Mouse (Mus musculus) spleen, postnatal 36 days (tissue): ENCODE measurements around the gene Baz2b.

Source experiments
- DNase-seq, 2 experiments: peaks; one replicate each; pipeline ENCODE4 v3.0.0; 2022; ENCODE audit warnings: low spot score in 2 of 2, mixed read lengths in 1 of 2

Baz2b gene

DNA sequence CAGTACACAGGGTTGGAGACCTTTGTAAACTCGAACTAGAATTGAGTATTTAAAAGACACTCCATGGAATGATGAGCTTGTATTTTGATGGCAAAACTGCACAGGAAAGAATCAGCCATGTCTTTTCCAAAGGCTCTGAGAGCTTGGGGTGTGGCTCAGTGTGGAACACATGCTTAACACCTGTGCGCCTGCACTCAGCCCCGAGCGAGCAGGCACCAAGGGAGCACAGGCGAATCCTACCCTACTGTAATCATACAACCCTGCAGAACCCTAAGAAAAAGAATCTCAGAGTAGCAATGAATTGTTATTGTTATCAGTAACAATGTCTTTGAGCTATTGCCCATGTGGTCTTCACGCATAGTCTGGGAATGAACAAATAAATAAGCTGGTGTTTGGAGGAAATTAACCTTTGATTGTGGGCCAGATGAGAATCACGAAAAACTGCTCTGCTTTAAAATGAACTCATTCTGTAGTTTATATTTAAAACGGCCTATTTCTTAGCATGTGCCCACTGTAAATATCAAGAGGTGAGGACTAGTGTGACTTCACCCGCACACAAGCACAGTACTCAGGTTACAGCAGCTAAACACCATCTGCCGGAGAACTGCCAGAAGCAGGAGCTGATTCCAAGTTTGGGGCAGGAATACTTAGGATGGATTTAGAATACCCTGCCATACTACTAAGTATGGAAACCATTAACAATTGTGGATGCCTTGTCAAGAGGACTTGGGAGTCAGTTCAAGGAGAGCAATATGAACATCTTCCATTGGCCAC lies 77.2 kb downstream of the Baz2b start:
- DNase-seq, result no peak

- no peak for DNase-seq
Measured at GRCm38 (mm10) chr2:60128631-60129030, 81.0 kb downstream of the Baz2b start.

- DNase-seq, result no peak
Measured at GRCm38 (mm10) chr2:60126831-60127230, 82.8 kb downstream of the Baz2b start.

GRCm38 (mm10) chr2:60126292-60126691 lies 83.3 kb downstream of the Baz2b start:
- DNase-seq, result no peak

- DNase-seq, result peak; percentile 55 to 72
Measured at GRCm38 (mm10) chr2:60125049-60126004, 84.3 kb downstream of the Baz2b start.

- DNase-seq, result peak; percentile 22 to 38
Measured at GRCm38 (mm10) chr2:60124648-60125048, 85.0 kb downstream of the Baz2b start.

GRCm38 (mm10) chr2:60123911-60124647 lies 85.6 kb downstream of the Baz2b start:
- DNase-seq, result peak in 1 of 2 experiments; percentile 21

DNA sequence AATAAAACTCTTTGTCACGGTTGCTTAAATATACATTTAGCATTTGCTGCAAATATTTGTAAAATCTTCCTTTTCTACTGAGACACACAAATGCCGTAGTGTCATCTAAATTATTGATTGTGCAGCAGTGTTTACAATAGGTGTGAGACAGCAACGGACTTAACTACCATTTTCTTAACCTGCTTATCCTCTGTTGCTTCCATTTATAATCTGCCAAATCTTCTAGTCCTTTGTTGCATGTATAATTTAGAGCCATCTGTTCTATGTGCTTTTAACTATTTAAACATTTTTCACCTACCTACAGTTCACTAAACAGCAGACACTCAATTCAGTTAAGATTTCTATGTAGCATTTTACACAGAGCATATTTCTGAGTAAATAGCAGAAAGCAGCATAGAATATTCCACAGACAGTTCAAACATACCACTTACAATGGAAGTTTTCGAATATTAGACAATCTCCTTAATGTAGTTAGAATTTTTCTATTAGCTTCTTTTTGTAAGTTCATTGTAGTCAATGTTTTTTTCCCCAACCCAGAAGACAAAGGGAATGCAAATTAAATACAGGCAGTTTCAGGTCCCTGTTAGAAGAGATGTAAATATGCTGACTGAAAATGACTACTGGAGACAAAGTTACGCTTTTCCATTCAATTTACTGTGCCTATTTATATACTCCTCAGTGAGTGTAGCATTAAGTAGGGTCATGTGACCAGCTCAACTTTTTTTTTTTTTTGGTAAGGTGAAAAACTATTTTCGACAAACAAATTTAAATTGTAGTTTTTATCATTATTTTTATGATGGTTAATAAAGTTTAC lies 86.4 kb downstream of the Baz2b start:
- DNase-seq, result no peak

- DNase-seq, result no peak
Measured at GRCm38 (mm10) chr2:60122188-60122587, 87.5 kb downstream of the Baz2b start.

- no peak for DNase-seq
Measured at GRCm38 (mm10) chr2:60120681-60121080, 89.0 kb downstream of the Baz2b start.

DNA sequence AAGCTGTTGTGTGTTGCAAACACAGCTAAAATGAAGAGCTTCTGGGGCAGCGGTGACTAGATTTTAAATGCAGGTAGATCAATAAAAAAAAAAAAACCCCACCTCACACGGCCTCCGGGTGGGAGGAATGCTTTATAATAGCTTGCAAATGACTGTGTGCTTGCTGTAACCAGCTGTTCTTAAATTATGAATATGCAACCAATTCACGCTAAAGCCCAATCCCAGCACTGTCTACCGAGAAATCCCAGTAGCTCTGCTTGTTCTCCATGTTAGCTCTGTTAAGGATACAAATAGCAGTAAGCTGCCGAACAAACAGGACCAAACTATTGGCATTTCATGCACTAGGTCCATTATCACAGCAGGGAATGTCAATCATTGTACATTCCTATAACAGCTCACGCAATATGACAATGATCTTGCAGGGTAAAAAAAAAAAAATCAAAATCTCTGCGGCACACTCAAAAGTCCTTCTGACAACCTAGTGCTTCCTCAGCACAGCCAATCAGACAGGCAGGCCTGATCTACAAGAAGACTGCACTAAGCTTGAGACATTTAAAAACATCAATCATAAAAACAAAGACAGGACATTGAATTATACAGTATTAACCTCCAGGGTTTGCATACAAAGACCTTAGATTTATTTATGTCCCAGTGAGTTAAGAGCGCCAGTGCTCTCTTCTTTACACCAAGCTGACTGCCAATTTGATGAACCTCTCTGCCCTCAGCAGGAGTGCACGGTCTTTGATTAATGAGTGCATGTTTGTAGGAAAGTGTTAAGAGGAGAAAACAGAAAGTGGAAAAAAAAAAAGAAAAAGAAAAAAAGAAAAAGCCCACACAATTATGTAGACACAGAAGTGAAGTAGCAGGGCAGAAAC lies 90.7 kb downstream of the Baz2b start:
- DNase-seq, result no peak

DNA sequence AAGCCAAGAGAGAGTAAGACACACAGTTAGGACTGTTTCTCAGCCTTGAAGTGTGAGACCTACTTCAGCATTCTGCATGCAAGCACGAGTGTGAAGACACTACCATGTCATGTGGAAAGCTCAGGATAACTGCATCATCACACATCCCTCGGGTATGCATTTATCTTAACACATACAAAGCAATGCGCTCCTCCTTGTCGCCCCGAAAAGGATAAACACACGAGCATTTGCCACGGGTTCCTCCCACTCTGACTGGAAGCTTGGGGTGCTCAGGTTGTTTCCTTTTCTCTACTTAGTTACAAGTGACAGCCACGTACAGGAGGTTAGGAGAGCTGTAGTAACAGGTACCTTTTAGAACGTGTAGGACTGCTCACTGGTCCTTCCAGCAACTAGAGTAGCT lies 91.8 kb downstream of the Baz2b start:
- DNase-seq, result no peak

DNA sequence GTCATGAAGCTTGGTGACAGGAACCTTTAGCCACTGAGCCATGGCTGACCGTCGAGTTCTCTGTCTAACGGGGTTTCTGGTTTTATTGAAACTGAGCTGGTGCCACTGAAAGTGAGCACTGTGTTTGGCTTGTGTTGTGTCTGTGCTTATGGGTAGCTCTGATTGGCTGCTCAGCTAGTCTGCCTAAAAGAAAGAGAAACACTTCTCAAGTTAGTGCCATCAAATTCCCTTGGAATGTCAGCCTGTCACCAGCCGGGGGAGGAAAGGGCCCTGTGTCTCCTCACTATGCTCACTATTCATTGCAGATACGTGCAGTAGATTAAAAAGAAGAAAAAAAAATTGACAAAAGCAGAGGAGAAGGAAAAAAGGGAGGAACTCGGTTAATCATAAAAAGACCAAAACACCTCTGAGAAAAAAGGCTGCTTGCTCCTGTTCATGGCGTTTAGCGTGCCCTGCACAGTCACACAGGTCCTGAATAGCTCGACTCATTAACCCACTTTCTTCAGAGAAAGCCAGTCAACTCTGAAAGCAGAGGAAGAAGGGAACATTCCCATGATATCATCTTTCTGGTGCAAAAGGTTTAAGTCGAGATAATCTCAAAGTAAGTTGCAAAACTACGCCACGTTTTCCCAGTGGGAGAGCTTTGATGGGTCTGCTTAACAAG lies 93.6 kb downstream of the Baz2b start:
- no peak for DNase-seq

- DNase-seq, result no peak
Measured at GRCm38 (mm10) chr2:60114901-60115300, 94.7 kb downstream of the Baz2b start.

DNA sequence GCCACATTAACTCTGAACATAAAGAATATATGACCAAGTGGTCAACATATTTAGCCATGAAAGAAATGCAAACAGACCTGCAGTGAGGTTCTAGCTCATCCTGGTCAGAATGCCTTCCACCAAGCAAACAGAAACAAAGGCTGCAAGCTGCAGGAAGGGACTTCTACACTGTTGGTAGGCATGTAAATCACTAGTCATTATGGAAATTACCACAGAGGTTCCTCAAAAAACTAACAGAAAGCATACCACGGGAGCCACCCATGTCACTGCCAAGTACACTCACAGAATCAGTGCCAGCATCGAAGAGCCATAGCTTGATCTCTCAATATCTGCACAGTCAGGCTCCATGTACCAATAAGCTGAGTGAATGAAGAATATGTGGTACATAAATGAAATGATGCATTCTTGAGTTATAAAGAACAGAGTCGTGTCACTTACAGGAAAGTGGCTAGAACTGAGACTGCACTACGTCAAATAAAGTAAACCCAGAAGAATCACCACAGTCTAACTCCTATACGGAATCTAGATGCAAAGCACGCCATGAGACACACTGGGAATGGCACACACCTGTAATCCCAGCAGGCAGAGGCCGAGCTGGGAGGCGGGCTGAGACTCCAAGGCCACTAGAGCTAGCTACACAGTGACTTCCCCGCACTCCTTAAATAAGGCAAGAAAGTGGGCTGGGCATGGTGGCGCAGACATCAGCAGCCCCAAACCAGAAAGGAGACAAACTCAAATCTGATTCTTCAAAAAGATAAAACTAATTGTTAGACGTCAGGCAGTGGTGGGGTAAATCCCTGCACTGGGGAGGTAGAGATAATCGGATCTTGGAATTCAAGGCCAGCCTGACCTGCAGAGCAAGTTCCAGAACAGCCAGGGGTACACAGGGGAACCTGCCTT lies 95.7 kb downstream of the Baz2b start:
- peak; percentile 40 to 56 for DNase-seq

DNA sequence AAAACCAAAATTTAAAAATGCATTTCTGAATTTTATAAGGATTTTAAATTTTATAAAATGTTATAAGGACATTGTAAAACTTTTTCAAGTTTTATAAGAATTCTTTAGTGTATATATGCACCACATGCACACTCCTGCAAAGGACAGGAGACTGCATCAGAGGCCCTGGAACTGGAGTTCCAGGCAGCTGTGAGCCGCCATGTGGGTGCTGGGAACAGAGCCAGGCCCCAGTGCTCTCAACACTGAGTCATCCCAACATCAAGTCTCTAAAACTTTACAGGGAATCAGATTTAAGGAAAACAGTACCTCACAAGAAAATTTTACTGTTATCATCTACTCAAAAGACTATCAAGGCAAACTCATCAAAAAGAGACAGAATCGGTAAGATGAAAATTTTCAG lies 97.5 kb downstream of the Baz2b start:
- DNase-seq, result no peak

DNA sequence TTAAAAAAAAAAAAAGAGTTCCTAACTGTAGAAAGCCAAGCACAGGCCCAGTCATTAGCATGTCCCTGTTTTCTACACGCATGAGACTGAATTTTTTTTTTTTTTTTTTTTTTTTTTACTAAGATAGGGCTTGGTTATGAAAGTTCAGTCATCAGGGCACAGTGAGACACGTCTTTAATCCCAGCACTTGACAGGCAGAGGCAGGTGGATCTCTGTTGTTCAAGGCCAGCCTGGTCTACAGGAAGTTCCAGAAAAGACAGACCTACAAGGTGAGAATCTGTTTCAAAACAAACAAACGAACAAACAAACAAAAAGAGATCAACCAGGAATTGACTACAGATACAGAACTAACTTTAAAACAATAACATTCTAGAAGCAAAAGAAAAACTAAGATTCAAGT lies 100.6 kb downstream of the Baz2b start:
- no peak for DNase-seq

GRCm38 (mm10) chr2:60096625-60097024 lies 113.0 kb downstream of the Baz2b start:
- no peak for DNase-seq

- no peak for DNase-seq
Measured at GRCm38 (mm10) chr2:60090280-60090679, 119.4 kb downstream of the Baz2b start.
